Mouse (Mus musculus) erythroblast, embryonic 14.5 days (primary cell): Measurements from ENCODE around the gene Gna15. TPM values are rescaled to one million over a fixed set of nuclear protein-coding genes. Genes with fewer than 3 reads are reported as not detected.

ENCODE experiments used
- H3K27me3 ChIP-seq: 2 replicates; pipeline ENCODE4 v1.6.1; 2012; ENCODE audit warnings: inconsistent platforms; ENCODE audit not compliant: control insufficient read depth
- H3K36me3 ChIP-seq: 2 replicates; pipeline ENCODE4 v1.6.1; 2012; ENCODE audit warnings: mild to moderate bottlenecking, inconsistent platforms; ENCODE audit not compliant: control insufficient read depth
- H3K4me1 ChIP-seq: 2 replicates; pipeline ENCODE4 v1.6.1; 2012; ENCODE audit warnings: inconsistent platforms; ENCODE audit not compliant: control insufficient read depth
- H3K4me3 ChIP-seq: replicated peaks from 2 replicates; pipeline ENCODE3; 2012; ENCODE audit warnings: moderate library complexity, mild to moderate bottlenecking, inconsistent platforms
- H3K9me3 ChIP-seq: 2 replicates; pipeline ENCODE4 v1.6.1; 2012; ENCODE audit warnings: low read length, inconsistent platforms, mixed read lengths; ENCODE audit not compliant: control insufficient read depth
- GATA1 ChIP-seq: IDR thresholded peaks from 2 replicates; pipeline ENCODE4 v1.6.1; 2012; ENCODE audit warnings: low read length, inconsistent platforms, mixed read lengths
- TAL1 ChIP-seq: IDR thresholded peaks from 3 replicates; pipeline ENCODE4 v1.6.1; 2012; ENCODE audit warnings: low read length, inconsistent platforms, mixed read lengths
- polyA plus RNA-seq: library from polyadenylated mRNA; stranded (reverse); fragments of >175 nt; gene quantifications from 2 replicates; pipeline ENCODE4 v1.2.3, GENCODE M21; 2012

Gna15 gene
- polyA plus RNA-seq, 1 experiment, result 0.14 TPM

DNA sequence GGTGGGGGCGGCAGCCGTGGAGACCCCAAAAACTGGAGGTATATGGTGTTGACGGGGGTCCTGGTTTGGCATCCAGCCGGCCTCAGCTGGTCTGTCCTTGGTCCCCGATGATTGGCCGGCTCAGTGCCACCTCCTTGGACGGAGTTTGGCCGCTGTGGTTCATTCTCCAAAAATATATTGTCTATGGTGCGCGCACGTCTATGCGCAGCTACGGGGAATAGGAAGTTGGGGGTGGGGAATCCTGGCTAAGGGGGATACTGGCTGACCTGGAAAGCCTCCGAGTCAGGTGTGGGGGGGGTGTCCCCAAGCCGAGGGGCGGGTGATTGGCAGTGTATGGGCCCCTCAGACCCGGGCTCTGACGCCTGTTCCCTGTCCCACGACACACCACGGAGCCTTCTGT lies 63.6 kb downstream of the Gna15 start:
- Histone ChIP-seq H3K36me3 (no peaks in the 10 kb centered on the region), H3K4me1 (peaks cover 30% of the 10 kb centered on the region), H3K9me3 (peaks cover 2% of the 10 kb centered on the region; the same call in 1 of the 2 replicates), H3K27me3 (peaks cover 95% of the 10 kb centered on the region), H3K4me3 (no peak overlapping the region)
- TF ChIP-seq GATA1, result no peak

DNA sequence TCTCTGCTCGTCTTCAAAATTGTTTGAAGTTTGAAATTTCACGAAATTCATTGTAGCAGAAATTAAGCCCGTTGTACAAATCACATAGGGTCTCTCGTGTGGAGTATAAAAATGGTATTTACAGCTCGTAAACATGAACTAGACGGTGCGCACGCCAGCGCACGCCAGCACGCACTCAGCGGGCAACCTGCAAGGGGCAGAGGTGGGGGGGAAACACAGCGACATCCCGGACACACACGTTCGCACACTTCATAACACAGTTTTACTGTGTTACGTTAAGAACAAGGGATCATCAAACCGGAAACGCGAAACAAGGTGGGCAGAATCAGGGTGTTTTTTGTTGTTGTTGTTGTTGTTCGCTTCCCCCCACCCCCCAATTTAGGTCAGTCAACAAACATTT lies 64.6 kb downstream of the Gna15 start:
- Histone ChIP-seq H3K4me3 (no peak overlapping the region), H3K4me1 (peaks cover 19% of the 10 kb centered on the region), H3K9me3 (peaks cover 2% of the 10 kb centered on the region; the same call in 1 of the 2 replicates), H3K27me3 (peaks cover 95% of the 10 kb centered on the region), H3K36me3 (no peaks in the 10 kb centered on the region)
- TF ChIP-seq GATA1, result no peak
- no peak for TF ChIP-seq TAL1

DNA sequence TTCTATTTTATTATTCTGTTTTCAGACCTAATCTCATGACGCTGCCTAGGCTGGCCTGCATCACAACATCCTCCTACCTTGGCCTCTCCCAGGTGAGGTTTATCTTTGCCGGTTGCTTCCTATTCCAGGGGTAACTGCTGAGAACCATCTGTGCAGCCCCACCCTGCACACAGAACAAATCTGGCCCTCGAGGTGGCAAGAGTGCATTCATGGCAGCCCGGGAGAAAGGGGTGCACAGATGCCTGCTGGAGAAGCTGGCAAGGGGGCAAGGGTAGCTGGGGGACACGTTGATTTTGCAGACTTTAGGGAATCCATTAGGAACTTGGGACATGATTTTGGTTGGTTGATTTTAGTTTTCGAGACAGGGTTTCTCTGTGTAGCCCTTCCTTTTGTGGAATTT lies 65.8 kb downstream of the Gna15 start:
- Histone ChIP-seq H3K36me3 (no peaks in the 10 kb centered on the region), H3K4me3 (no peak overlapping the region), H3K27me3 (peaks cover 94% of the 10 kb centered on the region), H3K4me1 (peaks cover 13% of the 10 kb centered on the region), H3K9me3 (no peaks in the 10 kb centered on the region; the same call in 1 of the 2 replicates)
- TF ChIP-seq GATA1 (no peak), TAL1 (no peak)

DNA sequence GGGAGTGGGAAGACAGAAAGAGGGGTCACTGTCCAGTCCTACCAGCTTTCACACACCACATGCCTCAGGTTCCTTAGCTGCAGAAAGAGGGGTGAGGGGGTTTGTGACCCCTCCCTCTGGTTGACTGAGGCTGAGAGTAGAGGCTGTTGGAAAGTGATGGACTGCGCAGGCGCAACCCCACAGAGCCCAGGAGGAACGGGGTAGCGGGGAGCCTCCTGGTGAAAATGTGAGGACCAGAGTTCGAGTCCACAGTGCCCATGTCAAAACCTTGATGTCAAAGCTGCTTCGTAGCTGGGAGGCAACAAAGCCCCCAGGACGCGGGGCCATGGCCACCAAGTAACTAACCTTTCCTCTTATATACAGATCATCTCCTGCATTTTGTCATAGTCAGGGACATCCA lies 66.4 kb downstream of the Gna15 start:
- Histone ChIP-seq H3K4me3 (no peak overlapping the region), H3K27me3 (peaks cover 94% of the 10 kb centered on the region), H3K9me3 (no peaks in the 10 kb centered on the region; the same call in 1 of the 2 replicates), H3K36me3 (no peaks in the 10 kb centered on the region), H3K4me1 (peaks cover 13% of the 10 kb centered on the region)
- TF ChIP-seq GATA1 (no peak), TAL1 (no peak)

DNA sequence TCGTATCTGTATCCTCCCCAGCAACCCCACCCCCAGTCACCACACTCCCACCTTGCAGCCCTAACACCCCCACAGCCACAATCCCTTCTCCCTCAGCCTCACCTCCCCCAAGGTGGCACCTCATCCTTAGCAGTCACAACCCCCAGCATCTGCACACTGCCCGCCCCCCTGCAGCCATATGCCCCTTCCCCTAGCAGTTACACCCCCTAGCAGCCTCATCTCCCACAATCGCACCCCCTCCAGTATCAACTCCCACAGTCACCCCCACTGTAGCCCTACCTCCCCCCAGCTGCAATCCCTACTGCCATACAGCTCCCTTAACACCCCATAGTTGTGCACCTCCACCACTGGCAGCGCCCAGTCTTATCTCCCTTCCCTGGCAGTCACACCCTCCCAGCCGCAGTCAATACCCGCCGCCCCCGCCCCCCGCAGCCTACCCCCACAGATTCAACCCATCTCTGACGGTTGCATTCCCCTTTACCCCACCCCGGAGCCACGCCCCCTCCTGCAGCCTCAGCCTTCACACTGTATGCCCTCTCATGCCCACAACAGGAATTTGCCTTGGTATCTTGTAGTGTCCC lies 67.0 kb downstream of the Gna15 start:
- H3K4me3 ChIP-seq, result no peak overlapping the region
- TF ChIP-seq TAL1 (no peak), GATA1 (no peak)

DNA sequence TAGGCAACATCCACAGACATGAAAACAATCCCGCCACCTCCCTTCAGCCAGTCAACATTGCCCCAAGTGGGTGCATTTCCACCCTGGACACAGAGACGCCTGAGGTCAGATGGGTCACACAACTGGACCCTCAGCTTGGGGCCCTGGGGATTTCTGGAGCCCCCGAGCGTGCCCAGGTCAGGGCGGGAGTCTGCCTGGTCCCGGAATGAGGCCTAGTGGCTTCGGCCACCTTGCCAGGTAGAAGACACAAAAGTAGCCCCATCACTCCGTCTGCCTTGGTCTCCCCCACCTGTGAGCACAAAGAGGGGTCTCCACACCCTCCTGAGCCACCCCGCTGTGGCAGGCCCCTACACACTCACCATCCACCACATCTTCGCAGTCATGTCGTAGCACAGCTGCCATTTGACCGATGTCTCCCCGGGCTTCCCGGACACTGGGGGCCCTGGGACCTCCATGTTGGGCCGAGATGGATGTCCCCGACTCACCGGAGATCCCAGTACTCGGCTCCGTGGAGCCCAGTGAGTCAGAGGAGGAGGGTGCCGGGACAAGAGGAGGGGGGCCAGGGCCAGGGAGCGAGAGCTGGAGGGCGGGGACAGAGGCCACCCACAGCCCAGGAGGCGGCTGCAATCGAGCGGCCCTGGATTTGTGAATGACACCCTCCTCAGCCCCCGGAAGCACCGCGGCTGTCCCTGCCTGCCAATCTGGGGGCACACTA lies 68.7 kb downstream of the Gna15 start, which contains the start of gene Nfic:
TSS of gene Nfic (minus strand) at position 455 of the 715 bp plus-strand sequence.
- TF ChIP-seq TAL1, result no peak
- no peak for TF ChIP-seq GATA1
- Histone ChIP-seq H3K9me3 (peaks cover 2% of the 10 kb centered on the region; the same call in 1 of the 2 replicates), H3K27me3 (peaks cover 94% of the 10 kb centered on the region), H3K4me3 (no peak within 1 kb of the TSS), H3K36me3 (no peaks in the 10 kb centered on the region), H3K4me1 (peaks cover 9% of the 10 kb centered on the region)

More for the DNA sequence above, 67.0 kb downstream of the Gna15 start:
- Histone ChIP-seq H3K9me3 (peaks cover 2% of the 10 kb centered on the region; the same call in 1 of the 2 replicates), H3K4me1 (peaks cover 11% of the 10 kb centered on the region), H3K27me3 (peaks cover 94% of the 10 kb centered on the region), H3K36me3 (no peaks in the 10 kb centered on the region)

DNA sequence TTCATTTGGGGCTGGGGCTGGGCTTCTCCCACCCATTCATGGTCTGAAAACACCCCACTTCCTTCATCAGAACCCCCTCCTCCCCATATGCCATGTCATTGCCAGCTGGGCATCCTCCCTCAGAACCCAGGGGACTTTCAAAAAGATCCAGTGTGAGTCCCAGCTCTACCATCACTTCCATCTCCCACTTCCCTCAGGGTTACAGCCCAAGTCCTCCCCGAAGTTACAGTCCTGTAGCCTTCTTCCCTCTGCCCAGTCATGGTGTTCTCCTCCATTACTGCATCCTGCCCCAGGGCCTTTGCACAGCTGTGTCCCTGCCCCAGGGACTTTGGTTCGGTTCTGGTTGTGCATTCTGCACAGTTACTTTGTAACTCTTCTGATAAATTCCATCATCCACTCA lies 69.9 kb downstream of the Gna15 start:
- TF ChIP-seq TAL1 (no peak), GATA1 (no peak)
- H3K27me3 ChIP-seq, result peaks cover 88% of the 10 kb centered on the region
- H3K36me3 ChIP-seq, result no peaks in the 10 kb centered on the region
- peaks cover 9% of the 10 kb centered on the region for H3K4me1 ChIP-seq
- no peak overlapping the region for H3K4me3 ChIP-seq
- H3K9me3 ChIP-seq, result peaks cover 2% of the 10 kb centered on the region; the same call in 1 of the 2 replicates

DNA sequence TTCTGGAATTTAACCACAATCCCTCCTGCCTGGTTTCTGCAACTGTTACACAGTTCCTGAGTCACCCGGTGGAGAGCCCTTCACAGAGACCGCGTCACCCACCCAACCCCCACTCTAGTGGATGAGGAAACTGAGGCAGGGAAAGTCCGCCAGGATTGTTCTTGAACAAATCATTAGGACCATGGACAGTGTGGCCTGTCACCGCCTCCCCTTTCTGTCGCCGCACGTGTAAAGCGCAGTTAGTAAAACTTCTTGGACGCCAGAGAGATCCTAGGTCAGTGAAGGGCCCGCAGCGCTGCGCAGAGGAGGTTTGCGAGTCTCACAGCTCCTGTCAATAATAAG lies 71.1 kb downstream of the Gna15 start:
- Histone ChIP-seq H3K27me3 (peaks cover 79% of the 10 kb centered on the region), H3K9me3 (peaks cover 2% of the 10 kb centered on the region; the same call in 1 of the 2 replicates), H3K4me3 (no peak overlapping the region), H3K4me1 (peaks cover 9% of the 10 kb centered on the region), H3K36me3 (no peaks in the 10 kb centered on the region)
- TF ChIP-seq TAL1, result no peak
- no peak for TF ChIP-seq GATA1

Other genes with a start within 250 kb of the Gna15 start
- gene Tjp3, start 232.6 kb downstream of the Gna15 start, polyA plus RNA-seq, result 0.01 and 0.02 TPM in 2 replicates
- gene Pip5k1c, start 231.3 kb downstream of the Gna15 start, polyA plus RNA-seq, result 4.0 and 4.5 TPM in 2 replicates
- 13.2 and 13.3 TPM in 2 replicates for gene Cactin, start 203.1 kb downstream of the Gna15 start, polyA plus RNA-seq
- 0.04 TPM in 1 of 2 replicates, not detected in the other for gene Tbxa2r, start 195.5 kb downstream of the Gna15 start, polyA plus RNA-seq
- 0.01 TPM in 1 of 2 replicates, not detected in the other for gene Gipc3, start 181.0 kb downstream of the Gna15 start, polyA plus RNA-seq
- gene Hmg20b, start 173.7 kb downstream of the Gna15 start, polyA plus RNA-seq, result 52.7 and 55.8 TPM in 2 replicates
- 6.7 and 7.2 TPM in 2 replicates for gene Mfsd12, start 166.7 kb downstream of the Gna15 start, polyA plus RNA-seq
- gene 4930404N11Rik, start 158.4 kb downstream of the Gna15 start, polyA plus RNA-seq, result 3.2 and 5.6 TPM in 2 replicates
- gene Fzr1, start 145.7 kb downstream of the Gna15 start, polyA plus RNA-seq, result 62.5 and 67.4 TPM in 2 replicates
- gene Dohh, start 139.8 kb downstream of the Gna15 start, polyA plus RNA-seq, result 29.2 and 34.1 TPM in 2 replicates
- gene Gm48551, start 139.8 kb downstream of the Gna15 start, polyA plus RNA-seq, result 0.08 and 0.20 TPM in 2 replicates
- 0.26 and 0.80 TPM in 2 replicates for gene Gm48552, start 135.2 kb downstream of the Gna15 start, polyA plus RNA-seq
- 0.09 TPM in 1 of 2 replicates, not detected in the other for gene Smim24, start 131.2 kb downstream of the Gna15 start, polyA plus RNA-seq
- 0.55 and 0.94 TPM in 2 replicates for gene Nfic, start 68.6 kb downstream of the Gna15 start, polyA plus RNA-seq
- gene Celf5, start 41.5 kb downstream of the Gna15 start, polyA plus RNA-seq, result not detected in 2 replicates
- gene Ncln, start 27.8 kb downstream of the Gna15 start, polyA plus RNA-seq, result 6.2 and 7.9 TPM in 2 replicates
- gene S1pr4, start 24.1 kb downstream of the Gna15 start, polyA plus RNA-seq, result 0.04 and 0.05 TPM in 2 replicates
- 1.2 and 1.5 TPM in 2 replicates for gene Gna11, start 21.0 kb upstream of the Gna15 start, polyA plus RNA-seq
- 152 and 158 TPM in 2 replicates for gene Aes, start 35.3 kb upstream of the Gna15 start, polyA plus RNA-seq
- gene Tle2, start 50.3 kb upstream of the Gna15 start, polyA plus RNA-seq, result 0.09 and 0.10 TPM in 2 replicates
- gene Tle6, start 76.8 kb upstream of the Gna15 start, polyA plus RNA-seq, result 0.27 and 0.28 TPM in 2 replicates
- gene BC025920, start 82.0 kb upstream of the Gna15 start, polyA plus RNA-seq, result 0.05 and 0.07 TPM in 2 replicates
- gene Sirt6, start 103.6 kb upstream of the Gna15 start, polyA plus RNA-seq, result 6.6 and 6.9 TPM in 2 replicates
- gene Ankrd24, start 104.3 kb upstream of the Gna15 start, polyA plus RNA-seq, result 0.18 and 0.21 TPM in 2 replicates
- 0.01 TPM in 2 replicates for gene Gm10778, start 124.8 kb upstream of the Gna15 start, polyA plus RNA-seq
- gene Zfp433, start 180.6 kb upstream of the Gna15 start, polyA plus RNA-seq, result 0.08 TPM in 1 of 2 replicates, not detected in the other
- gene Gm3055, start 246.9 kb upstream of the Gna15 start, polyA plus RNA-seq, result not detected in 2 replicates